Mouse (Mus musculus) midbrain, embryonic 14.5 days (tissue): ENCODE measurements around the gene Grasp. TPM values are rescaled to one million over a fixed set of nuclear protein-coding genes. Genes with fewer than 3 reads are reported as not detected.

Source experiments
- ATAC-seq: fragments of 200-750 bp; cut with Nextera tagmentation; 2 replicates; pipeline ENCODE4 v1.8.0; 2017; ENCODE audit warnings: moderate number of reproducible peaks, moderate library complexity; ENCODE audit not compliant: low FRiP score, low TSS enrichment
- DNase-seq: peaks from one replicate; pipeline ENCODE4 v3.0.0-alpha.2; 2015
- H3K27ac ChIP-seq: fragments of 300-500 bp; sonication (generic); replicated peaks from 2 replicates; pipeline ENCODE4 v1.5.1; 2014; ENCODE audit warnings: mild to moderate bottlenecking, low read depth, low read length, moderate library complexity
- H3K27me3 ChIP-seq: fragments of 300-500 bp; sonication (generic); 2 replicates; pipeline ENCODE4 v1.6.1; 2014; ENCODE audit warnings: low read length, control low read depth, mixed read lengths; ENCODE audit not compliant: control insufficient read depth, insufficient read depth
- H3K36me3 ChIP-seq: fragments of 300-500 bp; sonication (generic); 2 replicates; pipeline ENCODE4 v1.6.1; 2014; ENCODE audit warnings: low read length, control low read depth; ENCODE audit not compliant: control insufficient read depth, insufficient read depth
- H3K4me1 ChIP-seq: fragments of 300-500 bp; sonication (generic); 2 replicates; pipeline ENCODE4 v1.6.1; 2014; ENCODE audit warnings: mild to moderate bottlenecking, antibody characterized with exemption, low read length, control low read depth; ENCODE audit not compliant: control insufficient read depth, insufficient read depth
- H3K4me2 ChIP-seq: fragments of 300-500 bp; sonication (generic); 2 replicates; pipeline ENCODE4 v1.6.1; 2014; ENCODE audit warnings: mild to moderate bottlenecking, low read length, moderate library complexity
- H3K4me3 ChIP-seq: fragments of 300-500 bp; sonication (generic); replicated peaks from 2 replicates; pipeline ENCODE4 v1.5.1; 2014; ENCODE audit warnings: low read depth, low read length
- H3K9ac ChIP-seq: fragments of 300-500 bp; sonication (generic); replicated peaks from 2 replicates; pipeline ENCODE4 v1.6.1; 2014; ENCODE audit warnings: mild to moderate bottlenecking, low read length, moderate library complexity
- H3K9me3 ChIP-seq: fragments of 300-500 bp; sonication (generic); 2 replicates; pipeline ENCODE4 v1.6.1; 2016; ENCODE audit warnings: low read length, control low read depth, mixed read lengths; ENCODE audit not compliant: control insufficient read depth
- WGBS: fragments of 180-500 bp; shearing (Covaris S2); extraction: QIAGEN DNeasy Blood & Tissue Kit; methylation state at CpG from one replicate; pipeline ENCODE4 v1.1.7; 2014; 5-methylcytosine and 5-hydroxymethylcytosine counted together
- polyA plus RNA-seq: library from polyadenylated mRNA; unstranded; fragments of >200 nt; fragmentation: Nextera tagmentation; extraction: Ambion mirVana; gene quantifications from 2 replicates; pipeline ENCODE4 v1.2.1, GENCODE M21; 2014

Grasp gene
- polyA plus RNA-seq, 1 experiment from 2014 or later = 0.97 TPM

GRCm38 (mm10) chr15:101234611-101235341 lies 10.8 kb downstream of the Grasp start:
- Histone ChIP-seq H3K9me3 (no peaks in the 10 kb centered on the region), H3K4me2 (no peak overlapping the region), H3K36me3 (0 out of 2 replicates have a peak, but pooled peaks cover 4% of the 10 kb centered on the region), H3K4me3 (no peak overlapping the region), H3K9ac (no peak overlapping the region), H3K27ac (no peak overlapping the region), H3K27me3 (0 out of 2 replicates have a peak, but pooled peaks cover 3% of the 10 kb centered on the region), H3K4me1 (0 out of 2 replicates have a peak, but pooled peaks cover 6% of the 10 kb centered on the region)
- 66% methylated on average over 10 of the region's 10 CpGs for WGBS
- ATAC-seq = no peak
- DNase-seq = no peak

GRCm38 (mm10) chr15:101235342-101235698 lies 11.3 kb downstream of the Grasp start:
- no peak for ATAC-seq
- Histone ChIP-seq H3K4me1 (0 out of 2 replicates have a peak, but pooled peaks cover 6% of the 10 kb centered on the region), H3K9ac (no peak overlapping the region), H3K27ac (no peak overlapping the region), H3K27me3 (0 out of 2 replicates have a peak, but pooled peaks cover 3% of the 10 kb centered on the region), H3K9me3 (no peaks in the 10 kb centered on the region), H3K4me3 (no peak overlapping the region), H3K36me3 (0 out of 2 replicates have a peak, but pooled peaks cover 4% of the 10 kb centered on the region), H3K4me2 (no peak overlapping the region)
- WGBS = 44% methylated on average over 5 of the region's 5 CpGs
- no peak for DNase-seq

GRCm38 (mm10) chr15:101235728-101236327 lies 11.8 kb downstream of the Grasp start:
- Histone ChIP-seq H3K36me3 (no peaks in the 10 kb centered on the region), H3K9ac (no peak overlapping the region), H3K27ac (no peak overlapping the region), H3K9me3 (no peaks in the 10 kb centered on the region), H3K4me1 (0 out of 2 replicates have a peak, but pooled peaks cover 6% of the 10 kb centered on the region), H3K4me2 (no peak overlapping the region), H3K4me3 (no peak overlapping the region), H3K27me3 (0 out of 2 replicates have a peak, but pooled peaks cover 3% of the 10 kb centered on the region)
- WGBS = 51% methylated on average over 12 of the region's 12 CpGs
- DNase-seq = no peak
- ATAC-seq = no peak

GRCm38 (mm10) chr15:101236878-101237277 lies 12.9 kb downstream of the Grasp start:
- Histone ChIP-seq H3K36me3 (no peaks in the 10 kb centered on the region), H3K27ac (no peak overlapping the region), H3K9me3 (no peaks in the 10 kb centered on the region), H3K9ac (no peak overlapping the region), H3K4me1 (0 out of 2 replicates have a peak, but pooled peaks cover 6% of the 10 kb centered on the region), H3K27me3 (0 out of 2 replicates have a peak, but pooled peaks cover 3% of the 10 kb centered on the region), H3K4me3 (no peak overlapping the region), H3K4me2 (no peak overlapping the region)
- WGBS = 8% methylated on average over 3 of the region's 3 CpGs
- DNase-seq (peak; percentile 71), ATAC-seq (no peak)

- H3K4me3 ChIP-seq = peak overlapping the region; percentile 28
- DNase-seq (peak; percentile 82), ATAC-seq (peak; percentile 66; the same call in 1 of the 2 replicates)
- no peaks in the 10 kb centered on the region for H3K36me3 ChIP-seq
- 6% methylated on average over 28 of the region's 28 CpGs for WGBS
- peak overlapping the region; percentile 54 for H3K4me2 ChIP-seq
- H3K27me3 ChIP-seq = no peaks in the 10 kb centered on the region
- H3K9me3 ChIP-seq = no peaks in the 10 kb centered on the region
- 0 out of 2 replicates have a peak, but pooled peaks cover 6% of the 10 kb centered on the region for H3K4me1 ChIP-seq
- H3K9ac ChIP-seq = 0 out of 2 replicates have a peak overlapping the region, but pooled peaks have one; percentile 37
- H3K27ac ChIP-seq = no peak overlapping the region
Observed at GRCm38 (mm10) chr15:101238885-101239511, 15.0 kb downstream of the Grasp start.

GRCm38 (mm10) chr15:101239821-101240220 lies 15.8 kb downstream of the Grasp start:
- DNase-seq (no peak), ATAC-seq (no peak)
- Histone ChIP-seq H3K27me3 (no peaks in the 10 kb centered on the region), H3K4me3 (no peak overlapping the region), H3K27ac (no peak overlapping the region), H3K9me3 (no peaks in the 10 kb centered on the region), H3K36me3 (no peaks in the 10 kb centered on the region), H3K9ac (no peak overlapping the region), H3K4me1 (0 out of 2 replicates have a peak, but pooled peaks cover 6% of the 10 kb centered on the region), H3K4me2 (no peak overlapping the region)
- 59% methylated on average over 8 of the region's 8 CpGs for WGBS

- no peaks in the 10 kb centered on the region for H3K36me3 ChIP-seq
- DNase-seq = peak; percentile 90
- H3K4me2 ChIP-seq = peak overlapping the region; percentile 40
- no peaks in the 10 kb centered on the region for H3K9me3 ChIP-seq
- WGBS = 13% methylated on average over 10 of the region's 10 CpGs
- H3K4me3 ChIP-seq = no peak overlapping the region
- no peak overlapping the region for H3K9ac ChIP-seq
- ATAC-seq = peak; percentile 29; the same call in 1 of the 2 replicates
- no peaks in the 10 kb centered on the region for H3K27me3 ChIP-seq
- 0 out of 2 replicates have a peak, but pooled peaks cover 8% of the 10 kb centered on the region for H3K4me1 ChIP-seq
- no peak overlapping the region for H3K27ac ChIP-seq
Observed at GRCm38 (mm10) chr15:101240799-101241204, 16.8 kb downstream of the Grasp start.

GRCm38 (mm10) chr15:101241236-101241635 lies 17.2 kb downstream of the Grasp start:
- ATAC-seq = no peak
- WGBS = 70% methylated on average over 9 of the region's 9 CpGs

More at GRCm38 (mm10) chr15:101241236-101241635, 17.2 kb downstream of the Grasp start:
- H3K27ac ChIP-seq = no peak overlapping the region
- H3K4me3 ChIP-seq = no peak overlapping the region
- no peaks in the 10 kb centered on the region for H3K27me3 ChIP-seq
- peak overlapping the region; percentile 40; the same call in 1 of the 2 replicates for H3K4me2 ChIP-seq
- no peaks in the 10 kb centered on the region for H3K36me3 ChIP-seq
- no peak overlapping the region for H3K9ac ChIP-seq
- no peaks in the 10 kb centered on the region for H3K9me3 ChIP-seq
- DNase-seq = no peak
- H3K4me1 ChIP-seq = 0 out of 2 replicates have a peak, but pooled peaks cover 10% of the 10 kb centered on the region
